Mouse (Mus musculus): ENCODE results near the gene Ngdn. TPM values are rescaled to one million over a fixed set of nuclear protein-coding genes. Genes with fewer than 3 reads are reported as not detected.

Gene Ngdn
- polyA plus RNA-seq, 1 experiment: 17.0 TPM

DNA sequence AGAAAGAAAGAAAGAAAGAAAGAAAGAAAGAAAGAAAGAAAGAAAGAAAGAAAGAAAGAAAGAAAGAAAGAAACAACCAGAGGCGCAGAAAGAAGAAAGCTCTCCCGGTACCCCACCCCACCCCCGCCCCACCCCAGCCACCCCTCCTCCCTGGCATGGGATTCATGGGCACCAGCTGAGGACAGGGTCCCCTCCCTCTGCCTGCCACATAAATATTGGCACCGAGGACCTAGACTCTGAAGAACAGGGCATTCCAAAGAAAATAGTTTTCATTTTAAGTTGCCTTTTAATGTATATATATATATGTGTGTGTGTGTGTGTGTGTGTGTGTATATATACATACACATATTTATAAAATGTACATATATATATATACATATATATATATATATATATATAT lies 37.8 kb downstream of the Ngdn start:
- no peak for DNase-seq
- Histone ChIP-seq H3K4me3 (replicated peaks; ENCODE audit: extremely low read depth, low read depth, low read length) (no peak overlapping the region), H3K4me1 (ENCODE audit: control insufficient read depth, insufficient read depth, low read length) (no peaks in the 10 kb centered on the region)
- TF ChIP-seq CTCF (IDR thresholded peaks at IDR 0.05; ENCODE audit: insufficient read depth, low read length) (no peak), POLR2A (IDR thresholded peaks at IDR 0.05; ENCODE audit: borderline replicate concordance, extremely low read depth, low read depth, low read length) (no peak)
- WGBS: 77% methylated on average over 4 of the region's 4 CpGs

DNA sequence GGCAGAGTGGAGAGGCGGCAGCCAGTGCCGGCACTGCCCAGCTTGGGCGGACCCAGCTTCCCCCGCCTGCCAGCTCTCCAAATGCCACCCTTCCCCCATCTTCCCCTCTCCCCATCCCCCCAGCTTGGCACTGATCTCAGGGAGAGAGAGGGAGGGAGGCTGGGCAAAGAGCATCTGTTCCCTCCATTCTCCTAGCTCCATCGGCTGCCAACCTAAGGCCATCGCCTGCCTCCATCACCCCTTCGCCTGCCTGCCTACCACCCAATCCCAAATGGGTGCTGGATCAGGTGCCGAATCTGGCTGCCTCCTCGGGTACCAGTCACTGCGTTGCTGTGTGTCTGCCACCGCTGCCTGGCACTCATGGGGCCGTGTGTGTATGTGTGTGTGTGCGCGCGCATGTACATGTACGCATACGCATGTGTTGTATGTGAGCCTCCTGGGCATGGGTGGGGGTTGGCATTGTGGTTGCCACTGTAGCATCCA lies 38.5 kb downstream of the Ngdn start:
- TF ChIP-seq POLR2A (IDR thresholded peaks at IDR 0.05; ENCODE audit: borderline replicate concordance, extremely low read depth, low read depth, low read length): no peak
- no peak for TF ChIP-seq CTCF (IDR thresholded peaks at IDR 0.05; ENCODE audit: insufficient read depth, low read length)
- no peak for DNase-seq
- H3K4me3 ChIP-seq (replicated peaks; ENCODE audit: extremely low read depth, low read depth, low read length): no peak overlapping the region
- WGBS: 83% methylated on average over 16 of the region's 17 CpGs
- no peaks in the 10 kb centered on the region for H3K4me1 ChIP-seq (ENCODE audit: control insufficient read depth, insufficient read depth, low read length)

DNA sequence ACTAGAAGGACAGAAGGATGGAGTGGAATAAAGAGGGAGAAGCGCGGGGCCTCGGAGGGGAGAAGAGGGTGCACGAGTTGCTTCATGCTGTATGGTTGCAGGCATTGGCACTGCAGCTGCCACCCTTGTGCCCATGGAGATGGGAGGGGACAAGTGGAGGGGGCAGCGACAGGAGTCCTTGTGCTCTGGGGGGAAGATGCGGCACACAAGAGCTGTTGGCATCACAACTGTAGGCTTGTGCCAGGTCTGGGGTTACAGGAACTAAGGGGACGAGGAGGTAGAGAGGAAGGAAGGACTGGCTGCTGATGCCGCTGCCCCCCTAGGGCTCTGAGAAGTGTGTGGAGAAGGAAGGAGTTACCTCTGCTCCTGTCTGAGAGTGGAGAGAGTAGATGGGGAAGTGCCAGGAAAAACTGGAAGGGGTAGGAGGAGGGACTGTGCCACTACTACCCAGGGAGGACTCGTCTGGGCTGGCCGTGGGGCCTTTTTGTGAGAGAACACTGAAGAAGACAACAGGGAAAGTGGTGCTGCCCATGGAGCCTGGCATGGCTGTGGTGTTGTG lies 39.0 kb downstream of the Ngdn start:
- Histone ChIP-seq H3K4me3 (replicated peaks; ENCODE audit: extremely low read depth, low read depth, low read length) (no peak overlapping the region), H3K4me1 (ENCODE audit: control insufficient read depth, insufficient read depth, low read length) (no peaks in the 10 kb centered on the region)
- DNase-seq: no peak
- no peak for TF ChIP-seq CTCF (IDR thresholded peaks at IDR 0.05; ENCODE audit: insufficient read depth, low read length)
- no peak for TF ChIP-seq POLR2A (IDR thresholded peaks at IDR 0.05; ENCODE audit: borderline replicate concordance, extremely low read depth, low read depth, low read length)
- 73% methylated on average over 10 of the region's 10 CpGs for WGBS

DNA sequence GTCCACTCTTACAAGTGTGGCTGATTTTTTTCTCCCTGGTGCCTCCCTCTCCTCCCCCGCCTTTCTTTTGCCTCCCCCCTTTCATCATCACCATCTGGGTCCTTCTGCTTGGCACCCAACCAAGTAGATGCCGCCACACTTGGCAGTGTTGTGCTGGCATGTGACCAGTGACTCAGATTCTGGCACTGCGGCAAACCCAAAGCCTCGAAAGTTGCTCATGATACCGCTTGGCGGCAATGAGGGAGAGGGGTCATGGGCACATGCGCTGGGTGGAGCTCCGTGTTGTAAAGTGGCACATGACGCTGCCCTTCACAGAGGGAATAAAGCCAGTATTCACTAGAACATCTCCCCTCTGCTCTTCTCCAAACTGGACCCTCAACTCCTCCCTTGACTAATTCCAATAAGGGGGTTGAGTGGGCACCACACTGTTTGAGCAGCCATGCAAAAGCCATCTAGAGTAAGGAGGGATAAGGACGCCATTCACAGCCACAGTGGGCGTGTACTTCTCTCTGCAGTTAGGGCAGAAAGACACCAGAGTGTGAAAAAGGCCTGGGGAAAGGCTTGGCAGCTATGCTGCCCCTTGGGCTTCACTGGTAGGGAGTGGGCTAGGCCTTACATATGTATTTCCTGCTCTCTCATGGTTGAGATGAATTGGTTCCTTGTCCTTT lies 40.0 kb downstream of the Ngdn start:
- TF ChIP-seq POLR2A (IDR thresholded peaks at IDR 0.05; ENCODE audit: borderline replicate concordance, extremely low read depth, low read depth, low read length) (no peak), CTCF (IDR thresholded peaks at IDR 0.05; ENCODE audit: insufficient read depth, low read length) (no peak)
- no peak for DNase-seq
- WGBS: 49% methylated on average over 11 of the region's 11 CpGs

DNA sequence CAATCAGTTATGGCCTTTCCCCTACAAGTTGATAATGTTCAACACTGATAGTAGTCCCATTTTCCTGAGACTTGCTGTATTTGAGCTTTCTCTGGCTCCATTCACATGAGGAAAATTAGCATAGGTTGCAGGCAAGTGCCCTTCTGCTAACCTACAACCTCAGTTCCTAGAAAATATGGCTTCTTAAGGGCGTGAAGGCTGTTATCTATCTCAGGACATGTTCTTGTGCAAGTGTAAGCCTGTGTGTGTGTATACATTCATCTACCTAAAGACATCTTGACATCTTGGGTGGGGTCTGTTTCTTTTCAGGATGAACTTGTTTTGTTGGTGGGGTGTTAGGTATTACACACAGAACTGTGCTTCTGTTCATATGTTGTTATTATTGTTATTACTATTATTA lies 43.8 kb downstream of the Ngdn start:
- DNase-seq: no peak
- 82% methylated on average over 1 of the region's 1 CpGs for WGBS
- Histone ChIP-seq H3K4me1 (ENCODE audit: control insufficient read depth, insufficient read depth, low read length) (no peaks in the 10 kb centered on the region), H3K4me3 (replicated peaks; ENCODE audit: extremely low read depth, low read depth, low read length) (no peak overlapping the region)
- TF ChIP-seq POLR2A (IDR thresholded peaks at IDR 0.05; ENCODE audit: borderline replicate concordance, extremely low read depth, low read depth, low read length): no peak
- TF ChIP-seq CTCF (IDR thresholded peaks at IDR 0.05; ENCODE audit: insufficient read depth, low read length): no peak

More for the DNA sequence above, 40.0 kb downstream of the Ngdn start:
- Histone ChIP-seq H3K4me1 (ENCODE audit: control insufficient read depth, insufficient read depth, low read length) (no peaks in the 10 kb centered on the region), H3K4me3 (replicated peaks; ENCODE audit: extremely low read depth, low read depth, low read length) (no peak overlapping the region)

DNA sequence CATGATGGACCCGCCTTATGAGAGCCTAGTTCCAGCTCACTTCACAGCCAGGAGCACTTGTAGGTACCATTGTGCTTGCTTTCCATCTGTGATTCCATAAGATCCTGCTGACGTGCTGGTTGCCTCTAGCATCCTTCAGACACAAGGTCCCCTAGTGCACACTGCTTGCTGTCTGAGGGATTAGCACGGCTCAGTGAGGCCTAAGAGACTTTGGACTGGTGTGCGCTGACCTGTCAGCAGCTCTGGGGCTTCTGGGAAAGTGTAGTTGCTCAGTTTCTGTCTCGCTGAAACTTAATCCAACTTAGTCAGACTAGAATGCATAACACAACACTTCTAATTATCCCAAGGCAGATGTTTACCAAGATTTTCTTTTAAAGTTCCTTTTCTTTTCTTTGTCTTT lies 44.7 kb downstream of the Ngdn start:
- Histone ChIP-seq H3K4me3 (replicated peaks; ENCODE audit: extremely low read depth, low read depth, low read length) (no peak overlapping the region), H3K4me1 (ENCODE audit: control insufficient read depth, insufficient read depth, low read length) (no peaks in the 10 kb centered on the region)
- WGBS: 84% methylated on average over 5 of the region's 5 CpGs
- no peak for DNase-seq
- TF ChIP-seq POLR2A (IDR thresholded peaks at IDR 0.05; ENCODE audit: borderline replicate concordance, extremely low read depth, low read depth, low read length) (no peak), CTCF (IDR thresholded peaks at IDR 0.05; ENCODE audit: insufficient read depth, low read length) (no peak)

DNA sequence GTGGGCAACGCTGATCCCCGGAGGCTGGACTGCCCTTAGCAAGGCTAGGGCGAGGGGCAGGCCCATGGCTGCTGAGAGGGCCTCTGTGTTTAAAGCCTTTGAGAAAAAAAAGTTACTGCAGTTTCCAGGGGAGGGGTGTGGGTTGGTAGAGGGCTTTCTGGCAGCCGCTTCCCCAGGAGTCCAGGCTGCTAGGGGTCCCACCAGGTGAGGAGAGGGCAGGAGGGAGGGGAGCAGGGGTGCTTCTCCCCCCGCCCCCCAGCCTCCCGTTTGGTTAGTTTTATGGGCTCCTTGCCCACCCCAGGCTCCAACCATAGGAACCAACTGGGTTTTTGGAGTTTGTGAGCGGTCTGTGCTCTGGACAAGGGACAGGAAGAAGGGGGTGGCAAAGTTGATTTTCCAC lies 46.6 kb downstream of the Ngdn start:
- WGBS: 58% methylated on average over 7 of the region's 7 CpGs
- TF ChIP-seq CTCF (IDR thresholded peaks at IDR 0.05; ENCODE audit: insufficient read depth, low read length) (no peak), POLR2A (IDR thresholded peaks at IDR 0.05; ENCODE audit: borderline replicate concordance, extremely low read depth, low read depth, low read length) (no peak)

DNA sequence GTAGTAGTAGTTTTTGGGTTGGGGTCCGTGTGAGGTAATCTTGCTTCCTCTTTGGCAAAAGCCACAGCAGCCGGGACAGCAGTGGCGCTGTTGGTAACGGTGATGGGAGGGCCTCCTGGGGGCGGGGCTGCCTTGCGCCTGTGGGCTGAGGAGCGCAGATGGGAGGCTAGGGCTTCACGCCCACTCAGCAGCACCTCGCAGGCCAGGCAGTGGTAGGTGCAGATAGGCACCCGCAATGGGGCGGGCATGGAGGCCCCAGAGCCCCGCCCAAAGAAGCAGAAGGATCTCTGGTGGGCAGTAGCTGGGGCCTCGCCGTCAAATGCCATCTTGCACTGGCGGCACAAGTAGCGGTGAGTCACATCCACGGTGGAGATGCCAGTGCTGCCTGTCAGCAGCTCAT lies 47.4 kb downstream of the Ngdn start:
- H3K4me3 ChIP-seq (replicated peaks; ENCODE audit: extremely low read depth, low read depth, low read length): no peak overlapping the region
- DNase-seq: no peak
- WGBS: 25% methylated on average over 17 of the region's 17 CpGs
- H3K4me1 ChIP-seq (ENCODE audit: control insufficient read depth, insufficient read depth, low read length): no peaks in the 10 kb centered on the region
- TF ChIP-seq POLR2A (IDR thresholded peaks at IDR 0.05; ENCODE audit: borderline replicate concordance, extremely low read depth, low read depth, low read length) (no peak), CTCF (IDR thresholded peaks at IDR 0.05; ENCODE audit: insufficient read depth, low read length) (no peak)

More for the DNA sequence above, 46.6 kb downstream of the Ngdn start:
- DNase-seq: no peak
- Histone ChIP-seq H3K4me1 (ENCODE audit: control insufficient read depth, insufficient read depth, low read length) (no peaks in the 10 kb centered on the region), H3K4me3 (replicated peaks; ENCODE audit: extremely low read depth, low read depth, low read length) (no peak overlapping the region)

DNA sequence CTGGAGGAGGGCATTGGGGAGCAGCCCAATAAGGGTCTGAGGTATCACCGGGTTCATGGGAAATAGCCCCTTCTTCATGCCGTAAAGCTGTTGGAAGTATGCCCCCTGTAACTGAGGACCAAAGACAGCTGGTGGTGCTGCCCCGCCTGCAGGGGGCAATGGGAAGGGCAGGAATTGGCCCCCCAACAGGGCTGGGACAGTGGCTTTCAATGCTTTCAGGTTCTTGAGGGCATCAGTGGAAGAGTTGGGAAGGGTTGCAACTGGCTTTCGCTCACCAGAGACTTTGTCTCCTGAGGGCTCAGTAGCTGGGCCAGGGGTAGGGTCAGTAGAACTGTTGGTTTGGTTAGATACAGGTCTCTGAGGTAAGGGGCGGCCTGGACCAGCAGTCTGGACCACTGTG lies 47.9 kb downstream of the Ngdn start:
- WGBS: 88% methylated on average over 5 of the region's 5 CpGs
- TF ChIP-seq CTCF (IDR thresholded peaks at IDR 0.05; ENCODE audit: insufficient read depth, low read length): no peak
- no peak for TF ChIP-seq POLR2A (IDR thresholded peaks at IDR 0.05; ENCODE audit: borderline replicate concordance, extremely low read depth, low read depth, low read length)
- no peak overlapping the region for H3K4me3 ChIP-seq (replicated peaks; ENCODE audit: extremely low read depth, low read depth, low read length)
- DNase-seq: no peak
- H3K4me1 ChIP-seq (ENCODE audit: control insufficient read depth, insufficient read depth, low read length): no peaks in the 10 kb centered on the region

Measured in lung, adult 2 months (tissue).